Mouse (Mus musculus) v-Abl transformed pro-B cells (cell line): Measurements from ENCODE around the gene Dlec1.

Experiments
- in situ Hi-C, 2 experiments: fragments of 400-800 bp; cut with MboI; formaldehyde crosslinking; loops; one replicate each; pipeline ENCODE4 v1.15.1; 2025; ENCODE audit not compliant: unreplicated experiment in 2 of 2

Gene Dlec1

DNA sequence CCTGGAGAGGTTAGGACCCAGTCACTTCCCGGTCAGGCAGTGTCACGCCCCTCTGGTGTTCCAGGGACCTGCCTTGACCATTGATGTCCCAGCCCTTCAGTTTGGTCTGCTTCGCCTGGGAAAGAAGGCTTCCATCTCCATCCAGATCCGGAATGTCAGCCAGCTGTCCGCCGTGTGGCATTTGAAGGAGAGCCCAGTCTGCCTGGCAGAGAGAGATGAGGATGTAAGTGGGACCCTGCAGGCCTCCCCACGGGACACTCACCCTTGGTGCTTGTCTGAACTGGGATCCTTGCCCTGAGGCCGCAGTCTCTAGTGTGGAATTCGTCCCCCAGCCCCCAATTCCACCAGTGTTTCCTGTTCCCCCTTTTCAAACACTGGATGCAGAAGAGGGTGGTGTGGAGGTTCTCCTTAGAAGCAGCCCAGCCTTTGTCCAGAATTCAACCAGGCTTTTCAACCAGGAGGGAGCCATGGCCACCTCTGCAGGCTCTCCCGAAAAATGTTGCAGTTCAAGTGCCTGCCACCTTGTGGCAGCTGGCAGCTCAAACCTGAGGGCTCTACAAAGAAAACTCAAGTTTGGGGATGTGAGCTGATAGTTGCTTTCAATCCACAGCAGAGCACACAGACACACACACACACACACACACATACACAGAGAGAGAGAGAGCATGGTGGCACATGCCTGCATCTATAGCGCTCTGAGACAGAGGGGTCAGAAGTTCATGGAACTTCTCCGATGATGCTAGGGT is 26.3 kb downstream of the Dlec1 start:
- in situ Hi-C loops = no loop called here

DNA sequence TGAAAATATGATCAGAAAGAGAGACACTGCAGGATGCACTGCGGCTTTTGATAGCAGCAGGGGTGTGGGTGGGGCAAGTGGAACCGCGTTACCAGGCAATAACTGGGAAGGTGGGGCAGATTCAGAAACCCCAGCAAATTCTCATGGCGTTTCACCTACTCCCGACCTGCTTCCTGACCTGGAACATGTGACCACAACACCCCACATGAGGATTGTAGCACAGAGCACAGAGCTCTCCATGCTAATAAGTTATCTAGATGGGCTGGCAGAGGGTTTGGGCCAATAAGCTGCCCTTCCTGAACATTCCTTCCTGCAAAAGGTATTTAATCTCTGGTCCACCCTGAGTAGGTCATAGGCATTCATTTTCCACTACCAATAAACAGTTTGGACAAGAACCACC is 28.4 kb downstream of the Dlec1 start:
- in situ Hi-C loops = no loop called here

DNA sequence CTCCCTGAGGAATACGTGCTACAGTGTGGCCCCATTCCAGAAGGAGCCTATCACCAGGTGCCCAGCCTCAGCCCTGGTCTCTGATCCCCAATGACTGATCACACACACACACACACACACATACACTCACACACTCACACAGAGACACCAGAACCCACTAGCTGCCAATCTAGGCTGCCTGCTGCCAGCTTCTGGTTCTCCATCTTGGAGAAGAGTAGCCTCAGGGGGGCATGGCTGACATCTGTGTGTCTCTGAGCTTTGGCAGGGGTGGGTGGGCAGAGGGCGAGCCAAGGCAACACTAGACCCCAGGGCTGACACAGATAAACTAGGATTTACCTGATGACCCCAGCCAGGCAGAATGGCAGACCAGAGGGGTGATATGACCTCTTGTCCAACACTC is 36.6 kb downstream of the Dlec1 start:
- in situ Hi-C loops = no loop called here

DNA sequence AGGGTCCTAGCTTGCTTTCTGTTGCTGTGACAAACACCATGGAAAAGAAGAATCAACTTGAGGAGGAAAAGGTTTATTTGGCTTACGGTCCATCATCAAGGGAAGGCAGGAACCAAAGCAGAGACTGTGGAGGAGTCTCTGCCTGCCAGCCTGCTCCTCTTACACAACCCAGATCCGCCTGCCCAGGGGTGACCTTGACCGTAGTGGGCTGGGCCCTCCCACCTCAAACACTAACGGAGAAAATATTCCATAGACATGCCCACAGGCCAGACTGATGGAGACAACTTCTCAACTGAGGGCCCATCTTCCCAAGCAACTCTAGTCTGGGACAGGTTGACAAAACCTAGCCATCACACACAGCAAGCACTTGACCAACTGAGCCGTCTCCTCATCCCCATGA is 39.8 kb downstream of the Dlec1 start:
- in situ Hi-C loops = no loop called here

DNA sequence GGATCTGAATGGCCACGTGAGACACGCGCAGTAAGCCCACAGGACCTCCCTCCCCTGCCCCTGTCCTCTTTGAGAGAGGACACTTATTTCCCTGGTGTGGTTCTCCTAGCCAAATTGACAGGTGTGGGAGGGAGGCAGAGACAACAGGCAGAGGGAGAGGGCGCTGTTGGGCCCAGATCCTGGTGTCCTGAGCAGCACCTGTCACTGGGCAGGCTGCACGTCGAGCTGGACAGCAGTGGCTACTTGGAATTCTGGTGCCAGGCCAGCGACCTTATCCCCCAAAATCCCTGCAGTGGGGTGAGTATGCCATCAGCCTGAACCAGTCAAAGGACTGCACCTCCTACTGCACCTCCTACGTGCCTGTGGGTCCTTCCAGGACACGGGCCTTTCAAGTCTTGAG is 41.1 kb downstream of the Dlec1 start:
- in situ Hi-C loops = no loop called here

DNA sequence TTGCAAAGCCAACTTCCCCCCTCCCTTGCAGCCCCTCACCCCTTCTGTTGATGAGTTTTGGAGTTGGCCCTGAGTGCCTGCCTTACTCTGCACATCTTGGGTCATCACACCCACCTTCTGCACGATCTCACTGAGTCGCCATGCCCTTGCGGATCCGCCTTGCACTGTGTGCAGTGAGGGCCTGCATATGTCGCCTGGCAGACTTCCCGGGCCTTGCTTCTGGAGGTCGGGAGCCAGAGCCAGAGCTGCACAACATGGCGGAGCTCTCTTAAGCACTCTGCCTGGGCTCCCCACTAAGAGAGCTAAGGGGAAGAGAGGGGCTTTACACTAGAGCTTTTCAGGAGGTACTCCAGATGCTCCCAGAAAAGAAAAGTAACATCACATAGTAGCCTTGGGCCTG is 42.4 kb downstream of the Dlec1 start:
- in situ Hi-C loops = no loop called here

DNA sequence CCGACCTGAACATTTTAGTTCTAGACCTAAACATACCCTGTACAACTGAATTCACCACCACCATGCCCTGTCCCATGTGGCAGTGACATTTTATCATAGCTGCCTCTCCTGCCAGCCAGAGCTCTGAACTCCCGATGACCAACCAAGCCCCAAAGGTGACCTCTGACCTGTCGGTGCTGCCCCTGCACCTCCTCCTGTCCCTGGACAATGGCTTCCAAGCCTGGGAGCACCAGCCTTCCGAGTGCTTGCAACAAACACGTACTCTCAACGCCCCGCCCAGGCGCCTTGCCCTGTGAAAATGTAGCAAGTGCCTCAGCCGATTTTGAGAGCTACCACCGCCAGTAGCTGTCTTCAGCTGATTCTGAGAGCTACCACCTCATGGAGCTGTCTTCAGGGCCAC is 42.9 kb downstream of the Dlec1 start:
- in situ Hi-C loops = no loop called here

DNA sequence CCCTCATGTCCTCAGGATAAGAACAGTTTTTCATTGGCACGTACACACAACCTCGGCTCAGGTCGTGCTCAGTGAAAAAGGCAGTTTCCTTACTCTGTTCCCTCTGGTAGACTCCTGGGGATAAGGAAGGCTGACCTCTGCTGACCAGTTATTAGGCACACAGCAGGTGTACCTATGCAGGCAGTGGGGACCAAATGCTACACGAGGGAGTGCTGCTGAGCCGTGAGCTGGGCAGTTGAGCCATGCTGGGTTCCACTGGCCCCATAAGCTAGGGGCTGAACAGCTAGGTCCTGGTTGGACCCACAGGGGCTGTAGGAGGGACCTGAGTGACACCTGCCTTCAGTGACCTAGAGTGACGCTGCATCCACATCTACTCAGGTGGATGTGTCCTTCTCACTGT is 43.4 kb downstream of the Dlec1 start:
- in situ Hi-C loops = no loop called here

DNA sequence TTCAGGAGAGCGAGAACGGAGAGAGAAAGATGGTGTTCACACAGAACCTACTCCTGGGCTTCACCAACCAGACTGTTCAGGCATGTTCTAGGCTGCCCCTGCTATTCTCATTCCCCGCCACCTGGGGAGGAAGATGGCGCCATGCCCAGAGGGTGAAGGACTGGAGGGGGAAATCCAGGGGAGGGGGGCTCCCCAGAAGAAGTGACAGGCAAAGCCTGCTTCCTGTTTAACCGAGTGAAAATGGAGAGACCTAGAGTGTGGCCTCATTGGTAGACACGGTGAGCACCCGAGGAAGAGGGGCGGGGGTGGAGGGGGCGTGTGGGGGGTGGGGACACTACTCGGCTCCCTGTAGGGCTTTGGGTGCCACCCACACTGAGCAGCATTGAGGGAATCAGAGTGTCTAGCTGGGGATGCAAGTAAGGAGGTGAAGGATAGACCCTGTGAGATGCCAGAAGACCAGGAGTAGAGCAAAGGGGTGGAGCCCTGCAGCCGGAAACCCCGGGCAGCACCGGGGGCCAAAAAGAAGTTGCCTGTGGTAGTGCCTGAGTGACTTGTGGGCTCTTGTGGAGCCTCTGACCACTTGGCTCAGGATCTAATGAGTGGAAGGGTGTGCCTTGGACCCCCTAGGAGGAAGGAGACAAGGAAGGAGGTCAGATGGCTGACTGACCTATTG is 44.0 kb downstream of the Dlec1 start:
- in situ Hi-C loops = no loop called here

DNA sequence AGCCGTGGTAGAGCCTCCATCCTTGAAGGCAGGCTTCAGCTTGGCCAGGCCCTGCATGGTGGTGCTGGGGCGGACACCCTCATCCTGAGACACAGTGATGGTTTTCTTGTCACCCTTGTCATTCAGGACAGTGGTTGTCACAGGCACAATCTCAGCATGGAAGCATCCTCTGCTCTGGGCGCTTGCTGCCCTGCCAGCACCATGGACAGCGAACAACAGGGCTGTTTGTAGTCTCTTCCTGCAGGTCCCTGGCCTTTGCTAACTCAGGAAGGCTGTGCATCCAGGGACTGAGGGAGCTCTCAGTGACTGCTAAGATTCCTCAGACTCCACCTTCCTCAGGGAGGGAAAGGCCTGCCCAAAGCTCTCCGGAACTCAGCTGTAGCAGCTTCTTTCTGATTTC is 47.3 kb downstream of the Dlec1 start:
- in situ Hi-C loops = no loop called here

DNA sequence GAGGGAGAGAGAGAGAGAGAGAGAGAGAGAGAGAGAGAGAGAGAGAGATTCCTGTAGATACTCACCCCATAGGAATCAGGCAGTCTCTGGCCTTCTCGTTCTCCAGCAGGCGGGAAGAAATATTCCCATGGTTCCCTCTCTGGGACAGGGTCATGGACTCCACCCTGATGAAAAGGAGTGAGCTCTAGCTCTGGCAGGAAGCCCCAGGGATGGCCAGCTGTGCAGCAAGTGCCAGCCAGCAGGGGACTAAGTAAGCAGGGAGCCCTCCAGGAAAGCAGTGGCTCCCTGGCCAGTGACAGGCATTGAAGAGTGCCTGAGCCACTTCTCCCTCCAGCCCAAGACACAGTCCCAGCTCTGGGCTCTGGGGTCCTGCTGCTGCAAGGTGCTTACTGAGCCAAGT is 49.5 kb downstream of the Dlec1 start:
- in situ Hi-C loops = loop anchor here in 1 of 2 experiments (10.0 to 25.0 kb wide), 2 partner anchors 213 to 436 kb away; partner anchors contain the start of genes Scn5a and Slc22a14

DNA sequence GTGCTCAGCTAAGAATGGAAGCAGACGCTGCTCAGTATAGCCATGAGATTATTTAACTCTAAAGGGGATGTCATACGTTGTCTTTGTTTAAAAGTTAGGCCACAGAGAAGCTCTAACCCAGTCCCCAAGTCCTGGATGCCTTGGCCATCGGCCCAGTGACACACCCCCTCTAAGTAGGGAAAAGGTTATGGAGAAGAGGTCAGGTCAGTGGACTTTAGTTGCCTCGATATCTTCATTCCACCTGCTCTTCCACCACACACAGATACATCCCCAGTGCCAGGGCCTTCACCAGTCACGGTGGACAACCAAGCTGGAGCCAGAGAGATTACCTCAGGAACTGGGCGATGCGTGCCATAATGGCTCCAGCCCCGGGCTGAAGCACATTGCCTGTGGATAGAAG is 53.1 kb downstream of the Dlec1 start:
- in situ Hi-C loops = loop anchor here in 1 of 2 experiments (10.0 to 25.0 kb wide), 2 partner anchors 209 to 432 kb away; partner anchors contain the start of genes Scn5a and Slc22a14

DNA sequence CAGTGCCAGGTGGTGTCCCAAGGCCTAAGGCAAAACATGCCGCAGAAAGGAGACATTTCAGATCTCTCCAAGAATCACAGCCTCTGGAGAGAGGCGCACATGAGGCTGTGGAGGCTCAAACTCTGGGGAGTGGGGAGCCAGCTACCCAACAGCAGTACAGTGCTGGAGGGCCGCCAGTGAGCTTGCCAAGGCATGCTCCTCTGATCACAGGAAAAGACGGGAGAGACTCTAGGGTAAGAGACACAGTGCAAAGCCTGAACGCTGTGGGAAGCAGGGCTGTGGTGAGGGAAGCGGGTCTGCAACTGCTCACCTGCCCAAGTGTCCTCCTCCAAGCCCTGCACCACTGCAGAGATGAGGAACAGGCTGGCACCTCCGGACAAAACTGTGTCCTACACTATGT is 53.5 kb downstream of the Dlec1 start:
- in situ Hi-C loops = loop anchor here in 1 of 2 experiments (10.0 to 25.0 kb wide), 2 partner anchors 209 to 431 kb away; partner anchors contain the start of genes Scn5a and Slc22a14

DNA sequence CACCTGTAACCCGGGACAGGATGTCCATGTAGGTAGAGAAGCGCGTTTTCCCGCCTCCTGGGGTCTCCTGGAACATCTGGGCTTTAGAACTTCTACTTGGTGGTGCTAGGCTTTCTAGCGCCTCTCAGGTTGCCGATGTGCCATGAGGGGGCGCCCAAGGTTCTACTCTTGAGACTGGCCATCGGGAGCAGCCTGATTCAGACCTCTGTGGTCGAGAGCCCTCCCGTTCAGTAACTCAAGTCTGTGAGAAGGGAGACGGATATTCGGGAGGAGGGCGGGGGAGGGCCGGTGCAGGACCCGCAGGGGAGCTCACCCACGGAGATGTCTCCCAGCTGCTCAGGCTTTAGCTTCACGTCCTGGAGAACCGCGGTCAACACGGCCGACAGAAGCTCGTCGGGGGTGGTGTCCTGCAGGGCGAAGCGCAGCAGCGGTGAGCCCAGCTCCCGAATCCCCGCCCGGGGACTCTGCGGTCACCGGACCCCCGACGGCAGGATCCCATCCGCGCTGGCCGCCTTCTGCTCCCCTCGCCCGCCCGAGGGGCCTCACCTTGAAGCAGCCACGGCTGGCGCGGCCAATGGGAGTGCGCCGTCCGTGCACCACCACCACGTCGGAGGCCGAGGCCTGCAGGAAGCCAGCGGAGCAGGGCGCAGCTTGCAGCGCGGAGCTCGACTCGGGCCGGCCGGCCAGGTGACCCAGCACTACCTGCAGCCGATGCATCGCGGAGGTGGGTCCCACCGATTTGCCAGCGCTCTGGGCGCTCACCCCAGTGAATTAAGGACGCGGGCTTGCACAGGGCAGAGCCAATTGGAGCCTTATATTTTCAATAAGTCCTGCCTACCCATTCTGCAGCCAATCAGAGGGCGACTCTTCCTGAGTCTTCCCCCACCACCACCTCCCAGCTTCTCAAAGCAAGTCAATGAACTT is 54.3 kb downstream of the Dlec1 start, which contains the start of gene Acaa1b:
Gene Acaa1b (minus strand): TSS at position 816 of the 924 bp plus-strand sequence.
- in situ Hi-C loops = loop anchor here in 1 of 2 experiments (10.0 to 25.0 kb wide), 2 partner anchors 208 to 431 kb away; partner anchors contain the start of genes Scn5a and Slc22a14

DNA sequence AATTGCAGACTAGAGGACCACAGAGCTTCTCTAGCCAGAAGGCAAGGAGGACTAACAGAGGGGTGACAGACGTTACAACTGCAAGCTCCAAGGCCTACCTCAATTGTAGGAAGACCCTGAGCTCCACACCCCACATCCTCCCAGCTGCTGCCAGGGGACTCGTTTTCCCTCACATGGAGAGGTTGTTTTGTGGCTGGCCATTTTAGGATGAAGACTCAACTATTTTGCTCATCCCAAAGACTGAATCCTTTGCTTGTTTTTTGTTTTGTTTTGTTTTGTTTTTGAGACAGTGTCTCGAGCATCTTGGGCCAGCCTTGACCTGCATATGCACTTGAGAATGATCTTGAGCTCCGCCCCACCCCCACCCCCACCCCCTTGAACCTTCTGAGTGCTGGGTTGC is 56.6 kb downstream of the Dlec1 start, which contains the start of gene Gm47289:
Gene Gm47289 (plus strand): TSS at position 301 of the 400 bp plus-strand sequence.
- in situ Hi-C loops = loop anchor here in 1 of 2 experiments (10.0 to 25.0 kb wide), 2 partner anchors 206 to 428 kb away; partner anchors contain the start of genes Scn5a and Slc22a14

DNA sequence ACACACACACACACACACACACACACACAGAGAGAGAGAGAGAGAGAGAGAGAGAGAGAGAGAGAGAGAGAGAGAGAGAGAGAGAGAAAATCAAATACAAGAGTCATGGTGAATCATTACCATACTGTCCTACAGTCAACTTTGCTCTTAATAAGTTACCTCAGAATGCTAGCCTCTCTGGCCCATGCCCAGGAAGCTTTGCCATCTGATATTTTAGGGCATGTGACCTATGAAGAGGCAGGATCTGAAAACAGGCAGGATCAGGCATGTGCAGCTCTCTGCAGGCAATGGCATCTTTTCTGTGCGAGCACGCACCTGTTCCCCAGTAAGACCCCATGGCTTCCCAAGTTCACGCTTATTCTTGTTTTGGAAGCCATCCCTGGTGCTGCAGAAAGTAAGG is 58.4 kb downstream of the Dlec1 start:
- in situ Hi-C loops = loop anchor here in 1 of 2 experiments (25.0 kb wide), 1 partner anchor 427 kb away; the partner anchor contains the start of gene Scn5a

DNA sequence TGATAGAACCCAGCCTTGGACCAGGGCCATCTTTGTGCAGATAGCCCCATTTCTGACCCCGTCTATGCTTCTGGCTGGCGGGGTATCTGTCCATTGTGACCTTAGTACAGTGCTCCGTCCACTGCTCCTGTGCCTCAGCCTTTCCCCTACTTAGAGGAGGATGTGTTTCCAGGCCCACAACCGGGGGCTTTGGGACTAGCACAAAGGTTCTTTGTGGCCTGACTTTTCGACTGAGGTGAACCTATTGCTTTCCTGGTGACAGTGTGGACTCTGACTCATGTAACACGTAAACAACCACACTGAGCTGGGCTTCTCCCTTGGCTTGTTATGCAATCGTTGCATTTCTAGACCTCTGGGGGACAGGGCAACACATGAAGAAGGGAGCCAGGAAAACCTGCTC is 62.5 kb downstream of the Dlec1 start:
- in situ Hi-C loops = loop anchor here in 1 of 2 experiments (25.0 kb wide), 1 partner anchor 423 kb away; the partner anchor contains the start of gene Scn5a

DNA sequence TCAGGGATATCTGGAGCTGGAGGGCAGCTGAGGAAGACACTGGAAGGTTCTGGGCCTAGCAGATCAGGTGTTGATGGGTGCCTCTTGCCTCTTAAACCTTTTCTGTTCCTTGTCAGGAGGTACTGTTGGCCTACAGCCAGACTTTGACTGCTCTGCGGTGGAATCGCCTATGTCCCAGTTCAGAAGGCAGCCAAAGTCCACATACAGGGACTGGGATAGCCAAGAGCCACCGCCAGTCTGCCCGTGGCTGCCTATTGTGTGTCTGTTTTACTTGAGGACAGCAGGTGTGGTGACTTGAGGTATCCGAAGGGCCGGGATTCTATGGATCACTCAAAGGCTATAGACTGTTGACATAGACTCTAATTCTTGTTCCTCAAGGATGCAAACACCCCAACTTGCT is 63.3 kb downstream of the Dlec1 start:
- in situ Hi-C loops = loop anchor here in 1 of 2 experiments (25.0 kb wide), 1 partner anchor 422 kb away; the partner anchor contains the start of gene Scn5a

DNA sequence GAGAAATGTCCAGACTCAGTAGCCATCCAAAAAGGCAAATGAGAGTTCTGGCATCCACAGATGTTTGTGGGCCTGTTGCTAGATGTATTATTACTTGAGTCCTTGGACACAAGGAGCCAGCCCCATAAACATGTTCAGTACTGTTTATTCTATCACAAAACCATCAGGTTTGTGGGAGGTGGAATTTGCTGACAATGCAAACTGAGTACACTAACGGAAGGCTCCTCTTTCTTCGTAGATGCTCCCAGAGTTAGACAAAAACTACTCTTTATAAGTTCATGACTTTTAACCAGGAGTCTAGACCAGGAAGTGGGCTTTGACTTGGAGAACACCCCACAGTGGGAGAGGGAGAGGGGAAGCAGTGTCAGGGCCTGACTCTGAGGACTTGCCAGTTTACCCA is 65.3 kb downstream of the Dlec1 start:
- in situ Hi-C loops = loop anchor here in 1 of 2 experiments (25.0 kb wide), 1 partner anchor 420 kb away; the partner anchor contains the start of gene Scn5a

DNA sequence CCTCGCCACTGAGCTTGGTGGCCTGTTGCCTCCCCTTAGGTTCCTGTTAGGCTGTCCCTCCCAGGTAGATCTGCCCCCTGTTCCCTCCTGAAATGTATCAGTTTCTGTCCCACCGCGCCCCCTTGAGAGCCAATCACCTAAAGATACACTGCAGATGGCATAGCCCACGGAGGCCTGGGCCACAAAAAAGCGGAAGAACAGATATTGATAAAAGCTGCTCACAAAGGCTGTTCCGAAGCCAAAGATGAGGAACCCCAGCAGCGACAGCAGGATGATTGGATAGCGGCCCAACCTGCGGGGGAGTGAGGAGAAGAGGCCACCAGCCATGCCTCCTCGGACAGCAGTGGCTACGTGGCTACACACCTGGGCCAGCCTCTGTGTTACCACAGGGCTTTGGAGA is 77.0 kb downstream of the Dlec1 start:
- in situ Hi-C loops = no loop called here
